Mouse (Mus musculus) kidney, postnatal 0 days (tissue): ENCODE results near the gene Igfals. TPM values are rescaled to one million over a fixed set of nuclear protein-coding genes. Genes with fewer than 3 reads are reported as not detected.
A peak's percentile ranks its signal among the peaks of the same experiment; 100 is the strongest.

Experiments used
- ATAC-seq: fragments of 200-750 bp; cut with Nextera tagmentation; replicated peaks from 2 replicates; pipeline ENCODE4 v1.8.0; 2017; ENCODE audit warnings: low read depth, moderate number of reproducible peaks, moderate TSS enrichment, moderate library complexity; ENCODE audit not compliant: low FRiP score
- DNase-seq: peaks from one replicate; pipeline ENCODE4 v3.0.0-alpha.2; 2016; ENCODE audit warnings: low spot score
- H3K27ac ChIP-seq: fragments of 300-500 bp; sonication (generic); 2 replicates; pipeline ENCODE4 v1.5.1; 2014; ENCODE audit warnings: mild to moderate bottlenecking
- H3K27me3 ChIP-seq: fragments of 300-500 bp; sonication (generic); 2 replicates; pipeline ENCODE4 v1.6.1; 2014; ENCODE audit warnings: low read length, mixed read lengths; ENCODE audit not compliant: insufficient read depth
- H3K36me3 ChIP-seq: fragments of 300-500 bp; sonication (generic); 2 replicates; pipeline ENCODE4 v1.6.1; 2014; ENCODE audit warnings: low read length, mixed read lengths; ENCODE audit not compliant: insufficient read depth
- H3K4me1 ChIP-seq: fragments of 300-500 bp; sonication (generic); replicated peaks from 2 replicates; pipeline ENCODE4 v1.6.1; 2014; ENCODE audit warnings: antibody characterized with exemption, low read length, mixed read lengths; ENCODE audit not compliant: insufficient read depth
- H3K4me2 ChIP-seq: fragments of 300-500 bp; sonication (generic); 2 replicates; pipeline ENCODE4 v1.6.1; 2014; ENCODE audit warnings: mild to moderate bottlenecking, low read length, moderate library complexity, mixed read lengths
- H3K4me3 ChIP-seq: fragments of 300-500 bp; sonication (generic); replicated peaks from 2 replicates; pipeline ENCODE4 v1.5.1; 2014; ENCODE audit warnings: low read depth, low read length
- H3K9ac ChIP-seq: fragments of 300-500 bp; sonication (generic); 2 replicates; pipeline ENCODE4 v1.6.1; 2014; ENCODE audit warnings: low read depth, low read length
- H3K9me3 ChIP-seq: fragments of 300-500 bp; sonication (generic); replicated peaks from 2 replicates; pipeline ENCODE4 v1.6.1; 2016; ENCODE audit warnings: low read length, inconsistent platforms, mixed read lengths
- CTCF ChIP-seq: IDR thresholded peaks from 2 replicates; pipeline ENCODE4 v1.5.1; 2016; ENCODE audit warnings: antibody characterized with exemption, low read depth, mild to moderate bottlenecking, moderate library complexity
- WGBS: fragments of 180-500 bp; shearing (Covaris S2); extraction: QIAGEN DNeasy Blood & Tissue Kit; methylation state at CpG from one replicate; pipeline ENCODE4 v1.1.7; 2014; 5-methylcytosine and 5-hydroxymethylcytosine counted together
- polyA plus RNA-seq: library from polyadenylated mRNA; unstranded; fragments of >200 nt; fragmentation: Nextera tagmentation; extraction: Ambion mirVana; gene quantifications from 2 replicates; pipeline ENCODE4 v1.2.1, GENCODE M21; 2015

Gene Igfals
- polyA plus RNA-seq, 1 experiment from 2014 or later: 8.2 TPM

DNA sequence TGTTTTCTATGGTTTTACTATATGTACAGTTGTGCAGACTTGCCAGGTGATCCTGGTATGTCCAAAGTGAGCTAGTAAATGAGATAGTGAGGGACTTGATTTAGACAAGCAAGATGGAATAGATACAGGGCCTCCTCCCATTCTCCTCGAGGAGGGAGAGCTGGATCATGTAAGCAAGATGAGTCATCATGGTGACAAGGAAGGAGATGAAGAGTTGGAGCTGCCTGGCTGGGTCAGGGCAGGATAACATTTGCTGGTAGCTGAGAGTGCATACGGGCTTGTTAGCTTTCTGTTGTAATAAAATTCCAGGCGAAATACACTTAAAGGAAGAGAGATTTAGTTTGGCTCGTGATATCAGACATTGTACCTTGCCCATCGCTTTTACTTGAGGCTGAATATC, 25.5 kb upstream of the Igfals start:
- no peaks in the 10 kb centered on the region for H3K27me3 ChIP-seq
- no peak overlapping the region for H3K4me3 ChIP-seq
- DNase-seq (no peak), ATAC-seq (no peak)
- H3K4me1 ChIP-seq: no peaks in the 10 kb centered on the region
- H3K36me3 ChIP-seq: no peaks in the 10 kb centered on the region
- no peak overlapping the region for H3K4me2 ChIP-seq
- no peak for TF ChIP-seq CTCF
- 52% methylated on average over 5 of the region's 5 CpGs for WGBS
- no peaks in the 10 kb centered on the region for H3K9me3 ChIP-seq
- H3K27ac ChIP-seq: no peak overlapping the region
- no peak overlapping the region for H3K9ac ChIP-seq

DNA sequence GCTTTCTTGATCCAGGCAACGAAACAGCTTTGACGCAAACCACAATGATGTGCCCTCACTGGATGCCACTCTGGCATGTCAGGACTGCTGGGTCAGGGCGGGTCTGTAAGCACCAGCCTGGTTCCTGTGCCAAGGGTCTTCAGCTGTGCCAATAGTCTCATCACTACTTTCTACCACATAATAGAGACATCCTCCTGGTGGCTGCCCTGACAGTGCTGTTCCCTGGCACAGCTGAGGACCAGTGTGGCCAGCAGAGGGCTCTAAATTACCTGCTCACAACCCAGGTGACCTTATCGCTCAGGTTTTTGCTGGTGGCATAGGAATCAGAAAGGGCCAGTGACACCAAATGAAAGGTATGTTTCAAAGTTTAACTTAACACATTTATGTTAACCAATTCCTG, 24.7 kb upstream of the Igfals start:
- DNase-seq: no peak
- Histone ChIP-seq H3K4me3 (no peak overlapping the region), H3K4me1 (no peaks in the 10 kb centered on the region), H3K9me3 (no peaks in the 10 kb centered on the region), H3K27me3 (no peaks in the 10 kb centered on the region), H3K4me2 (no peak overlapping the region), H3K36me3 (no peaks in the 10 kb centered on the region), H3K9ac (no peak overlapping the region), H3K27ac (no peak overlapping the region)
- 0 out of 2 replicates have a peak, but pooled peaks have one; percentile 43 for ATAC-seq
- WGBS: 52% methylated on average over 4 of the region's 4 CpGs
- peak; percentile 73 for TF ChIP-seq CTCF

- no peaks in the 10 kb centered on the region for H3K27me3 ChIP-seq
- 58% methylated on average over 2 of the region's 2 CpGs for WGBS
- H3K36me3 ChIP-seq: no peaks in the 10 kb centered on the region
- H3K27ac ChIP-seq: no peak overlapping the region
- no peak overlapping the region for H3K9ac ChIP-seq
- no peaks in the 10 kb centered on the region for H3K4me1 ChIP-seq
- H3K9me3 ChIP-seq: no peaks in the 10 kb centered on the region
- ATAC-seq: no peak
- no peak overlapping the region for H3K4me3 ChIP-seq
- TF ChIP-seq CTCF: peak; percentile 49
- DNase-seq: no peak
- H3K4me2 ChIP-seq: no peak overlapping the region
Measured at GRCm38 (mm10) chr17:24842631-24843030, 23.2 kb upstream of the Igfals start.

GRCm38 (mm10) chr17:24844525-24844924, 21.3 kb upstream of the Igfals start:
- H3K4me1 ChIP-seq: 0 out of 2 replicates have a peak, but pooled peaks cover 3% of the 10 kb centered on the region
- H3K4me2 ChIP-seq: no peak overlapping the region
- 15% methylated on average over 9 of the region's 9 CpGs for WGBS

GRCm38 (mm10) chr17:24847386-24847785, 18.4 kb upstream of the Igfals start:
- H3K4me1 ChIP-seq: 0 out of 2 replicates have a peak, but pooled peaks cover 8% of the 10 kb centered on the region
- no peak overlapping the region for H3K4me3 ChIP-seq
- WGBS: 98% methylated on average over 1 of the region's 1 CpGs
- H3K27me3 ChIP-seq: no peaks in the 10 kb centered on the region
- no peaks in the 10 kb centered on the region for H3K9me3 ChIP-seq
- no peak overlapping the region for H3K27ac ChIP-seq
- DNase-seq (no peak), ATAC-seq (no peak)
- no peak overlapping the region for H3K4me2 ChIP-seq
- TF ChIP-seq CTCF: no peak
- no peak overlapping the region for H3K9ac ChIP-seq
- no peaks in the 10 kb centered on the region for H3K36me3 ChIP-seq

More at GRCm38 (mm10) chr17:24844525-24844924, 21.3 kb upstream of the Igfals start:
- Histone ChIP-seq H3K9ac (no peak overlapping the region), H3K9me3 (no peaks in the 10 kb centered on the region), H3K27ac (no peak overlapping the region), H3K4me3 (no peak overlapping the region), H3K36me3 (no peaks in the 10 kb centered on the region), H3K27me3 (no peaks in the 10 kb centered on the region)
- TF ChIP-seq CTCF: no peak
- no peak for ATAC-seq
- no peak for DNase-seq

GRCm38 (mm10) chr17:24848600-24849031, 17.2 kb upstream of the Igfals start:
- Histone ChIP-seq H3K27ac (peak overlapping the region; percentile 85), H3K9ac (no peak overlapping the region), H3K4me3 (peak overlapping the region; percentile 68), H3K4me1 (0 out of 2 replicates have a peak, but pooled peaks cover 8% of the 10 kb centered on the region), H3K4me2 (peak overlapping the region; percentile 81), H3K27me3 (no peaks in the 10 kb centered on the region), H3K36me3 (0 out of 2 replicates have a peak, but pooled peaks cover 2% of the 10 kb centered on the region), H3K9me3 (no peaks in the 10 kb centered on the region)
- no peak for TF ChIP-seq CTCF
- DNase-seq (no peak), ATAC-seq (no peak)

DNA sequence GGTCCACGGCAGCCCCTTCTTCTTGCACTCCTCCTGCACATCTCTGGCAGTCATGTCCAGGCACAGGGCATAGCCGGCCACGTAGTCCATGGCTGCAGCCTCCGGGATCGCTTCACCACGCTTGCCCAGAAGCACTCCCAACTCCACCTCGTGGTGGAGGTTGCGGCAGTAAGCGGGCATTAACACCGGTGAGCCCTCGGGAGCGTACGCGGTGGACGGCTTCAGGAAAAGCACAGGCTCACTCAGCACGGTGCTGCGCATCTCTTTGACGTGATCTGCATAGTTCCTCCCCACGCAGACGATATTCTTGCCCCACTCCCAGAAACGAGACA, 16.1 kb upstream of the Igfals start:
- peak overlapping the region; percentile 85 for H3K27ac ChIP-seq
- peak overlapping the region; percentile 64 for H3K9ac ChIP-seq
- ATAC-seq (peak; percentile 21), DNase-seq (no peak)
- H3K4me3 ChIP-seq: peak overlapping the region; percentile 68
- no peaks in the 10 kb centered on the region for H3K27me3 ChIP-seq
- H3K4me2 ChIP-seq: peak overlapping the region; percentile 81
- WGBS: under 1% methylated on average over 21 of the region's 21 CpGs
- H3K36me3 ChIP-seq: 0 out of 2 replicates have a peak, but pooled peaks cover 3% of the 10 kb centered on the region
- TF ChIP-seq CTCF: peak; percentile 45; the same call in 1 of the 2 replicates
- H3K4me1 ChIP-seq: 0 out of 2 replicates have a peak, but pooled peaks cover 8% of the 10 kb centered on the region
- H3K9me3 ChIP-seq: no peaks in the 10 kb centered on the region
